Mouse (Mus musculus): ENCODE data around the gene Tsr1. TPM values are rescaled to one million over a fixed set of nuclear protein-coding genes. Genes with fewer than 3 reads are reported as not detected.

Tsr1 gene
- polyA plus RNA-seq, 1 experiment from 2014 or later, result 63.0 TPM

DNA sequence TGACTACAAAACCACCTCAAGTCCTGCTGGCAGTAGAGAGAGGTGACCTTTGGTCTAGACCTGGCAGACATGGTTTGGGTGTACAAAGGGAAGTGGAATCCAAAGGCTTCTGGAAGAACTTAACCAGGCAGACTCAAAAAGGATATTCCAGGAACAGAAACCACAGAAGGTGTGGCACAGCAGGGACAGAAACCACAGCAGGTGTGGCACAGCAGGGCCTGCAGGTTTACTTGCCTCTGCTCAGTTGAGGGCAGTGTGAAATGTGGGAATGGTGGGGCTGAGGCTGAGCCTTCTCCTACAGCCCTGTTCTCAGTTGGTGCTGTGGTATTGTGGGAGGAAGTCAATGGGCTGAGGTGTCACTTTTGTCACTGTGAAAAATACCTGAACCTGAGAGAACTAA, 57.0 kb downstream of the Tsr1 start:
- H3K9me3 ChIP-seq, result no peaks in the 10 kb centered on the region
- no peaks in the 10 kb centered on the region for H3K27me3 ChIP-seq (ENCODE audit: poor library complexity, severe bottlenecking)
- DNase-seq (ENCODE audit: extremely low spot score, low spot score), result no peak
- H3K27ac ChIP-seq, result no peak overlapping the region
- no peaks in the 10 kb centered on the region for H3K4me1 ChIP-seq
- H3K36me3 ChIP-seq (replicated peaks), result peaks cover 52% of the 10 kb centered on the region
- no peak overlapping the region for H3K4me3 ChIP-seq

- no peak overlapping the region for H3K27ac ChIP-seq
- H3K4me1 ChIP-seq, result no peaks in the 10 kb centered on the region
- H3K36me3 ChIP-seq (replicated peaks), result peaks cover 45% of the 10 kb centered on the region
- H3K9me3 ChIP-seq, result no peaks in the 10 kb centered on the region
- no peak for DNase-seq (ENCODE audit: extremely low spot score, low spot score)
- H3K4me3 ChIP-seq, result no peak overlapping the region
- no peaks in the 10 kb centered on the region for H3K27me3 ChIP-seq (ENCODE audit: poor library complexity, severe bottlenecking)
Measured at GRCm38 (mm10) chr11:74956006-74956405, 58.1 kb downstream of the Tsr1 start.

DNA sequence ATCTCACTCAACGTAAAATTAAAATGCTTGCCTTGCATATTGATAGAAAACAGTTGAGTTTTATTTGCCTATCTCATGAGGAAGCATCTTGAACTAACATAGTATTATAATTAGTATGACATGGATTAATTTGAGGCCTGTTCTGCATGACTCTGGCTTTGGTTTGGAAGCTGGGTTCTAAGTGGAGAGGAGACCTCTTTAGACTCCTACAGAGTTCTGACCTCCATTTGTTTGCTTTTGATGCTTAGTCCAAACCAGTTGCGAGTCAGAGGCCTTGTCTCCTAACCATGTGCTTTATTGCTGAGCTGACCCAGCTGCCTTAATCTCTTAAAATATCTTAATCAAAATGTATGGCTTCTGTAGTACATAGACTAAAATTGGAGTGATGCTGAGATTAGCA, 59.7 kb downstream of the Tsr1 start:
- DNase-seq (ENCODE audit: extremely low spot score, low spot score), result no peak
- no peak overlapping the region for H3K4me3 ChIP-seq
- H3K36me3 ChIP-seq (replicated peaks), result peaks cover 33% of the 10 kb centered on the region
- no peaks in the 10 kb centered on the region for H3K9me3 ChIP-seq
- no peak overlapping the region for H3K27ac ChIP-seq
- WGBS, result 96% methylated on average over 2 of the region's 2 CpGs
- no peaks in the 10 kb centered on the region for H3K27me3 ChIP-seq (ENCODE audit: poor library complexity, severe bottlenecking)
- no peaks in the 10 kb centered on the region for H3K4me1 ChIP-seq

Small RNA genes lying within 50 kb of the gene (microRNA-seq; reads per million reads assigned to microRNA genes)
- gene Mir6926, result not detected

Other genes starting within 250 kb of the Tsr1 start
- 29.0 and 31.2 TPM in 2 replicates for gene Cluh, start 248.6 kb upstream of the Tsr1 start, polyA plus RNA-seq (2016; fragmentation: Nextera tagmentation; extraction: Ambion mirVana)
- 45.1 and 48.5 TPM in 2 replicates for gene Pafah1b1, start 173.4 kb upstream of the Tsr1 start, polyA plus RNA-seq (2016; fragmentation: Nextera tagmentation; extraction: Ambion mirVana)
- gene Mettl16, start 127.2 kb upstream of the Tsr1 start, polyA plus RNA-seq (2016; fragmentation: Nextera tagmentation; extraction: Ambion mirVana), result 71.6 and 73.4 TPM in 2 replicates
- gene Mnt, start 67.2 kb upstream of the Tsr1 start, polyA plus RNA-seq (2016; fragmentation: Nextera tagmentation; extraction: Ambion mirVana), result 4.7 and 4.9 TPM in 2 replicates
- 6.5 and 6.8 TPM in 2 replicates for gene Sgsm2, start 1.0 kb upstream of the Tsr1 start, polyA plus RNA-seq (2016; fragmentation: Nextera tagmentation; extraction: Ambion mirVana)
- gene Smg6, start 27.8 kb downstream of the Tsr1 start, polyA plus RNA-seq (2016; fragmentation: Nextera tagmentation; extraction: Ambion mirVana), result 18.3 and 18.5 TPM in 2 replicates
- 15.6 and 16.7 TPM in 2 replicates for gene Srr, start 27.9 kb downstream of the Tsr1 start, polyA plus RNA-seq (2016; fragmentation: Nextera tagmentation; extraction: Ambion mirVana)